Mouse (Mus musculus) lung, postnatal 14 days (tissue): Measurements from ENCODE around the gene Pde10a.

Experiments
- DNase-seq: peaks from one replicate; pipeline ENCODE4 v3.0.0; 2021

The Pde10a gene

GRCm38 (mm10) chr17:8526815-8527261 is 1.7 kb downstream of the Pde10a start:
- no peak for DNase-seq

GRCm38 (mm10) chr17:8528641-8529040 is 3.5 kb downstream of the Pde10a start:
- DNase-seq, result no peak

GRCm38 (mm10) chr17:8532609-8533008 is 7.4 kb downstream of the Pde10a start:
- no peak for DNase-seq

- no peak for DNase-seq
Observed at GRCm38 (mm10) chr17:8533828-8534227, 8.7 kb downstream of the Pde10a start.

GRCm38 (mm10) chr17:8536522-8536921 is 11.3 kb downstream of the Pde10a start:
- DNase-seq, result no peak

GRCm38 (mm10) chr17:8538102-8538501 is 12.9 kb downstream of the Pde10a start:
- no peak for DNase-seq

- DNase-seq, result no peak
Observed at GRCm38 (mm10) chr17:8541974-8542538, 16.9 kb downstream of the Pde10a start.

- DNase-seq, result no peak
Observed at GRCm38 (mm10) chr17:8546366-8546765, 21.2 kb downstream of the Pde10a start.

- no peak for DNase-seq
Observed at GRCm38 (mm10) chr17:8548733-8549132, 23.6 kb downstream of the Pde10a start.

- no peak for DNase-seq
Observed at GRCm38 (mm10) chr17:8551641-8552040, 26.5 kb downstream of the Pde10a start.

- DNase-seq, result no peak
Observed at GRCm38 (mm10) chr17:8552346-8553035, 27.3 kb downstream of the Pde10a start.

- no peak for DNase-seq
Observed at GRCm38 (mm10) chr17:8553601-8554000, 28.4 kb downstream of the Pde10a start.

GRCm38 (mm10) chr17:8554219-8554618 is 29.0 kb downstream of the Pde10a start:
- DNase-seq, result no peak

- no peak for DNase-seq
Observed at GRCm38 (mm10) chr17:8555785-8556184, 30.6 kb downstream of the Pde10a start.

GRCm38 (mm10) chr17:8556223-8556622 is 31.1 kb downstream of the Pde10a start:
- no peak for DNase-seq

GRCm38 (mm10) chr17:8557926-8558325 is 32.8 kb downstream of the Pde10a start:
- no peak for DNase-seq

- no peak for DNase-seq
Observed at GRCm38 (mm10) chr17:8562101-8562885, 37.1 kb downstream of the Pde10a start.

GRCm38 (mm10) chr17:8562886-8563280 is 37.7 kb downstream of the Pde10a start:
- DNase-seq, result no peak

GRCm38 (mm10) chr17:8566850-8567249 is 41.7 kb downstream of the Pde10a start, which contains the start of gene Gm17087:
TSS of gene Gm17087 (minus strand) at chr17:8566950.
- DNase-seq, result no peak

- DNase-seq, result no peak
Observed at GRCm38 (mm10) chr17:8573542-8574260, 48.5 kb downstream of the Pde10a start.

- peak; percentile 9 for DNase-seq
Observed at GRCm38 (mm10) chr17:8580360-8580759, 55.2 kb downstream of the Pde10a start.

GRCm38 (mm10) chr17:8581579-8581978 is 56.4 kb downstream of the Pde10a start:
- DNase-seq, result no peak
